Mouse (Mus musculus) NIH3T3 (cell line): ENCODE data around the gene Egfl7.
A peak's percentile ranks its signal among the peaks of the same experiment; 100 is the strongest.

Experiments used
- DNase-seq: peaks from one replicate; pipeline ENCODE4 v3.0.0-alpha.2; 2012; ENCODE audit warnings: low read depth

The Egfl7 gene

GRCm38 (mm10) chr2:26579714-26580113 is at the start of gene Egfl7:
Egfl7 (plus strand) TSS chr2:26580014.
- no peak for DNase-seq

GRCm38 (mm10) chr2:26531829-26532228 is 48.0 kb upstream of the Egfl7 start:
- DNase-seq: peak; percentile 60

- DNase-seq: no peak
Measured at GRCm38 (mm10) chr2:26533249-26533648, 46.6 kb upstream of the Egfl7 start.

DNA sequence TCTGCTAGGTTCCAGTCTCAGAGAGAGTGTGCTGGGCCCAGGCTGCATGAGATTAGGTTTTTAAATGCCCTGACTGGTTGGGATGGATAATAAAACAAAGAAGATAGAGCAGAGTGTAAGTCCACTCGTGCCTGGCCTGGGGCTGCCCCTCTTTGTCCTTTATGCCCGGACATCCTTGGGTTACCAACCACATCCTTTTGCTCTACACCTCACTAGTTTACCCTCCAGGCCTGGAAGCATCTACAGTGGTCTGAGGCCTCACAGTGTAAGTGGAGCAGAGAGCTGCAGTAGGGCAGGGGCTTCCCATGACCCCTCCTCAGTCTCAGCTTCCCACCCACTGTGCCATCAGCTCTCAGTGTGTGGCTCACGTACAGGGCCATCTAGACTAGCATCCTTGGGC is 45.7 kb upstream of the Egfl7 start:
- no peak for DNase-seq

DNA sequence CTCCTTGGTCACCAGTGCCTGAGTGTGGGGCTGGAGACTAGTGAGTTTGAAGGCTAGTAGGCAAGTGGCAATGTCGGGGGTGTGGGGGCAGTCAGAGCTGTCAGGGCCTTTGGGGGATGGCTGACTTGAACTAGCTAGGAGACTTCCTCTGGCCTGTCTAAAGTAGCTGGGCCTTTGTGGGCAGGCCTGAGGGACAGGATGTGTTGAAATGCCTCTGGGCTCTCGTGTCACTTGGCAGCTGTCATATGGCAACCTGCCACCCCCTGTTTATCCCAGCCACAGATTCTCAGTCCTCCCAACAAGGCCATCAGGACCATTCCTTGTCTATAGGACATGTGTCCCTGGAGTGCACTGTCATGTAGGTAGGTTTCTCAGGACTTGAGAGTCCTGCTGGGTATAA is 45.2 kb upstream of the Egfl7 start:
- peak; percentile 50 for DNase-seq

DNA sequence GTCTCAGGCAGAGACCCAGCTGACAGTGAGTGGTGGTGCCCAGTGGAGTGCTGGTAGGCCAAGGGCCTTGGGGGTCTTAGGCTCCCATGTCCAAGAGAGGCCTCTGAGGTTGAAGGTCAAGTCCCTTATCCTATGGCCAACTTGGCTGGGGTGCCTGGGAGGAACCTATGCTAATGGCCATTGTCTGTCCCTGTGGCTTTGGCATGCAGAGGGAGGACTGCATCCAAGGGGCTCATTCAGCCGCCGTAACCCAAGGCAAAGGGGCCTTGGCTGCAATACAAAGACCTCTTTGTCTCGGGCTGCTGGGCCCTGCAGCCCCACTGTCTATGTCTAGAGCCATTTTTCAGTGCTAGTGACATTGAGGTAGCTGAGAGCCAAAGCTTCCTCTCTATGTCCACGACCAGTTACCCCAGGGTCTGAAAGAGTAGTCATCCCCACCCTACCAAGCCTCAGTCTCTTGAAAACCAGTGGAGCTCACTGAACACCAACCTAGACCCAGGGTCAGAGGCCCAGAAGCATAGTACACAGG is 44.2 kb upstream of the Egfl7 start:
- no peak for DNase-seq

DNA sequence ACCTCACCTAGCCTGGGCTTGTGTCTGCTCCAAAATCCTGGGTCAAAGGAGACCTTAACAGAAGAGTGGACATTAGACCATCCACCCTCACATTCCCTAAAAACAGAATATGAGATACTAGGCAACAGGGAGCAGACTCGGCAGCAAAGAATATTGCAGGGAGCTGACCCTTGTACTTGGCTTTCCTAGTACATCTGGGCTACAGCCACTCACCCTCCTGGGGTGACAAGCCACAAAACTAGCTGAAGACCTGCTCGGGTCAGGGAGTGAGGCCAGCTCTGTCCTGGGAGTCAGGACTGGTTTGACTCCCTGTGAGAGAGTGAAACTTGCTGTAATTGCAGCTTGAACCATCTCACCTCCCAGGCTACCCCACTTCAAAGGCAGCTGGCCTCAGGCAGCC is 40.3 kb upstream of the Egfl7 start:
- DNase-seq: no peak

DNA sequence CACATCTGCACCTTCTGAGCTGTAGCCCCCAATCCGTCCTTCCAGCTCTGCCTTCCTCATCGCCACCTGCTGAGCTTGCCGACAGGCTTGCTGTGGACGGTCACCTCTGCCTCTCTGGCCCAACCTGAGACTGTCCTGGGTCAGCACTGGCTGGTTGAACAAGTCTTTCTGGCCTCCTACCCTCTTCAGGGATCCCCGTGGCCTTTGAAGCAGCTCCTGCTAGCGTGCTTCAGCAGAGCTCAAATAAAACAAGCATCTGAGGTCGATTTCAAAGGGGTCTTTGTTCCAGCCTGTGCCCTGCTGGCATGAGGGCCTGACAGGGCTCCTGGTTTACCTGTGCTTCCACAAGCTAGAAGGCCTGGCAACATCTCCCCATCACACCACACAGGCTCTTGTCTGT is 39.1 kb upstream of the Egfl7 start:
- DNase-seq: no peak

DNA sequence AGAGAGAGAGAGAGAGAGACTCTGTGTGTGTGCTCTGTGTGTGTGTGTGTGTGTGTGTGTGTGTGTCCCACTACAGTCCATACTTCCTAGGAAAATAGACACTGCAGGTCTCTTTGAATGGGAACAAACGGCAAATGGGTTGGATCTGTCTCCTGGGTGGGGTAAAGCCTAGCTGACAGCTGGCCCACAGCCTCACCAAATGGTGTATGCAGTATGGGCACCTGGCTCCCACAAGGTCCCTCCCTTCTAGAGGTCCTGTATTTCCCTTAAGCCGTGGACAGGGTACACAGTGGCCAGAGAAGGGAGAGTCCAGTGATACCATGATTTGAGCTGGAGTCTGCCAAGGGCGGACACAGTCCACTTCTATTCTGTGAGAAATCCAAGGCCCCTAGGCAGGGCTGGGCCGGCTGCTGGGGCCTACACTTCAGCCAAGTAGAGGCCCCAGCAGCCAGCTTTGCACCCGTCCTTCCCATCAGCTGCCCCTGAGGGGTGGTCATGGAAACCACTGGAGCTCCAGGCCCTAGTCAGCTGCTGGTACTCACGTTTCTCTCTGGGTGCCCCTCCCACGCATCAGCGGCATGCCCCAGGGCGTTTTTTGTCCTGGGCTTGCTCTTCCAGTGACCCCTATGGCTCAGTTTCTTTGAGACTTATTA is 38.4 kb upstream of the Egfl7 start:
- DNase-seq: no peak

DNA sequence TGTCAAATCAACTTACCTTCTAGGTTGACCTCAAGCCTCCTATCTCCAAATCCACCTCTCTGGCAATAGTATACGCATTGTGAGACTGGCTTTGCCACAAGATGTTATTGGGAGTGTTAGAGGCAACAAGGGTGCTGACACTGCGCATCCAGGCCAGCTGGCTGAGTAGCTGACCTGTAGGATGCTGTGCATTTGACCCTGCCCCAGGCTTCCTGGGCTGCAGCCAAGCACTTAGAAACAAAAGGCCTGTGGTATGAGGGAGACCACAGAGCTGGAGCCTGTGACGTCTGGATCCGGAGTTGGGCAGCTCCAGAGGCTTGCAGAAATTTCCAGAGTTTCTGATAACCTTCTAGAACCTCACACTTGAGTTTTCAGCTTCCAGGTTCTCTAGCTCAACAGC is 36.7 kb upstream of the Egfl7 start:
- peak; percentile 64 for DNase-seq

DNA sequence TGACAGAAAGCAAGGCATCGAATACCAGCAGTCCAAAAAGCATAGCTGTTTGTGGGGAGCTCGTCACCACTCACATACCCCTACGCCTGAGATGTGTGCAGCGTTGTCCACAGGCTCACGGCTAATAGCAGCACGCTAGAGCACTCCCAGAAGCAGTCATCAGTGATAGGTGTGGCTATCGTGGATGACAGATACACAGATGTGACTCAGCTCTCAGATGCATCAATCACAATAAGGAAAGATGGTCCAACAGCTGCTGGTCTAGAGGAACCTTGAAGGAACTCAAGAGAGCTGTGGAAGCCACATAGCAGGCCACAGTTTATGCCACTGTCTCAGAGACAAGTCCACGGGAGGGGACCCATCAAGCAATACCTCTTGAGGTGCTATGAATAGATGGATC is 36.0 kb upstream of the Egfl7 start:
- no peak for DNase-seq

DNA sequence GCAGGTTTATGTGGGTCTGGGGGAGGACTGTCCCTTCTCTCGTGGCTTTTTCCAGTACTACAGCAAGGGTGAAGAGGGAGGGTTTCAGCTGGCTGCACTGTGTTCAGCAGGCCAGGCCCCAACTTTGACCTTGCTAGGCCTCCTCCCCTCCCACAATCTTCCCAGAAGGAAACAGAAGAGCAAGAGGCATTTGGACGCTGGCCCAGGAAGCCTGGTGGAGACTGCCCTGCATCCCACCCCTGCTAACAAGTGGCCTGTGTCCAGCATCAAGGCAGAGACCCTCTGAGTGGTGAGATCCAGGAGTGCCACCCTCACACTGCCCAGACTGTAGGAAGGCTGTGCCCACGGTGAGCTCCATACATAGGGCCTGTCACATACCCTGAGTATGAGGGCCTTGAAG is 35.5 kb upstream of the Egfl7 start:
- no peak for DNase-seq

DNA sequence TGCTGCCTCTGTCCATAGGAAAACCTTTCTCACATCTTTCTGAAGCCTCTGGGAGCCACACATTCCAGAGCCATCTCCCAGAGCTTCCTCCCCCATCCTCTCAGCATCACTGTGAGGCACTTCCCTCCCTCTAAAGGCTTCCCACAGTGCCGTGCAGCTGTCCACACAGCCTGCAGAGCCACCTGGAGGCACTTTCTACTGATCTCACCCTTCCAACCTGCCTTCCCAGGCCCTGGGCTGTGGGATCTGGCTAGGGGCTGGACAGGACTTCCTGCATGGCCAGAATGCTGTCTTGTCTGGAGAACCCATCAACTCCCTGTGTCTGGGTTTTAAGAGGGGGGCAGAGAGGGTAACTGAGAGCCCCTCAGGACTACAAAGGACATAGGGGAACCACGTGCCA is 32.3 kb upstream of the Egfl7 start:
- peak; percentile 72 for DNase-seq

DNA sequence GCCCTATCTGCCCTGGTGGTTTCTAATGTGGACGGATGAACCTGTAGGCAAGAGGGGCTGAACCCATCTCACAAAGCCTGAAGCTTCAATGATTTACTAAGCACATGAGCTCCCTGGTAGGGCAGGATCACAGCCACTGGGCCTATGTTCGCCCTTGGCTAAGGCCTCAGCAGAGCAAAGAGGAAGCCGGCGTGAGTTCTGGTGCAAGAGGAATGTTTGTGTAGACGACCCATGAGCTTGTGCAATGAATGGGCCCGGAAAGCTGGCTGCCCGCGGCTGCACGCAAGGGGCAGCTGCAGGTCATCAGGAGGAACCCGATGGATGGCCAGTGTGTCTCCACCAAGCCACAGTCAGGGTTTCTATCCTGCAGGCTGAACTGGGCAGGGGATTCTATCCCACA is 30.0 kb upstream of the Egfl7 start:
- no peak for DNase-seq

- no peak for DNase-seq
Measured at GRCm38 (mm10) chr2:26550205-26550604, 29.6 kb upstream of the Egfl7 start.

GRCm38 (mm10) chr2:26550777-26551176 is 29.0 kb upstream of the Egfl7 start:
- DNase-seq: no peak

DNA sequence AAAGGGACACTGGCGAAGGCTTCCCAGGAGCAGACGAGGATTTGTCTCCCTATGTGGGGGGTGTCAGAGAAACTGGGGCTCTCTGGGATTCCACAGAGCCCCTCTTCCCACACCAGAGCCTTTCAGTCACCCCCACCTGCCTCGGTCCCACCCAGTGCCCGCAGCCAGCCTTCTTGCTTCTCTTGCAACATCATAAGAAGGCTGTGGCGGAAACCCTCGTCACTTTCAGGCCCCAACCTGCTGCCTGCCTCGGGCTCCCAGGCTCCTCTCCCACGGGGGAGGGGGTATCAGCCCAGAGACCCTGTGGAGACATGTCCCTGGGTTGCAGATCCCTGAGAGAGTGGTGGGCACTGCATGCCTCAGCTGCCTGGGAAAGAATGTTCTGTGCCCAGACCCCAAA is 28.4 kb upstream of the Egfl7 start:
- no peak for DNase-seq

- no peak for DNase-seq
Measured at GRCm38 (mm10) chr2:26552066-26552465, 27.7 kb upstream of the Egfl7 start.

GRCm38 (mm10) chr2:26553904-26554303 is 25.9 kb upstream of the Egfl7 start:
- DNase-seq: no peak

DNA sequence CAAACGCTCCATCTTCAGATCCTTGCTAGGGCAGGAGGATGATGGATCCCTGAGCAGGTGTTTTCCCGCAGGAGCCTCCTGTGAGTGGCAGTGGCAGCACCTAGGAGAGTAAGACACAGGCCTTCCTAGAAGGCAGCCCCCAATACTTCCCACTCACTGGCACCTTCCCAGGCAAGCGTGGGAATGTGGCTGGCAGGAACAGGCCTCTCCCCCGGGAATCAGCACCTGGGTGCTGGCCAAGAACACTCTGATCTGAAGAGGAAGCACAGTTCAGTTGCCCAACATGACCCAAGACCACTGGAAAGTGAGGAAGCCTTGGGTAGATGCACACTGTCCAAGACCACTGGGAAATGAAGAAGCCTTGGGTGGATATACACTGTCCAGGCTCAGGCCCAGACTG is 24.7 kb upstream of the Egfl7 start:
- peak; percentile 25 for DNase-seq

- DNase-seq: no peak
Measured at GRCm38 (mm10) chr2:26556535-26556993, 23.2 kb upstream of the Egfl7 start.

DNA sequence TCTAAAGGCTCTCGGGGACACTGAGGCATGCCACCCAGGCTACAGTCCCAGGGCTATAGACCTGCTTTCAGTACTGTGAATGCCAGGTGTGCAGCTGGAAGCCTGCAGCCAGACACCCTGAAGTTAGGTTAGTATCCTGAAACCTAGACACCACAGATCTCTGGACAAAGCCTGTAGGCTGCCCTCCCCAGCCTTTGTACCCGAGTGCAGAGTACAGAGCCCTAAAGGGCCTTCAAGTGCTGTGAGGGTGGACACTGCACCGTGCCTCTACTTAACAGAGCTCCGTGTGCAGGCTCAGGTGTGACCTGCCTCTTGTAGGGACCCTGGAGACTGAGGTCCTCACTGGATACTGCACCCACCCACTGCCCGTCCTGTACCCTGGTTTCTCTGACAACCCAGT is 19.3 kb upstream of the Egfl7 start:
- no peak for DNase-seq

GRCm38 (mm10) chr2:26561351-26562016 is 18.3 kb upstream of the Egfl7 start:
- DNase-seq: peak; percentile 85

DNA sequence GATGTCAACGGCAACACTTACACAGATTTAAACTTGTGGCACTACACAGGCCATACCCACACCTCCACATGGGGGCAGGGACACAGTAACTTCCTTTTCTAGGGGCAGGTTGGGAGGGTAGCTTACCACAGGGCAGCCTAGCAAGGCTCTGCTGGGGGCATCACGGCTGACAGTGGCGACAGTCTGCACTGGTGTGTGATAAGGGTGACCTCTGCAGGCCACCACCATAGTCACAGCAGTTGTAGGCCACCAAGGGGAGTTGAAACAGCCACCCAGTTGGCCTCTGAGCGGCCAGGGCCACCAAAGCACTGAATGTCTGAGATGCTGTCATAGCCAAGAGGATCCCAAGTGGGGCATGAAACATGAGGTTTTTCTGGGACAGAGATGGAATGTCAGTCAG is 13.6 kb upstream of the Egfl7 start:
- peak; percentile 31 for DNase-seq
